Mouse (Mus musculus): ENCODE data around the gene Tmem253.

- no peak for TF ChIP-seq POLR2A (IDR thresholded peaks at IDR 0.05; ENCODE audit: insufficient read depth, low read depth, low read length)
- TF ChIP-seq CTCF (IDR thresholded peaks at IDR 0.05), result no peak
Measured at GRCm38 (mm10) chr14:51988731-51989130, 26.7 kb upstream of the Tmem253 start.
